Mouse (Mus musculus) heart, adult 2 months (tissue): Measurements from ENCODE around the gene Zfp119b. TPM values are rescaled to one million over a fixed set of nuclear protein-coding genes. Genes with fewer than 3 reads are reported as not detected.

Source experiments
- DNase-seq, 2 experiments: peaks; one replicate each; pipeline ENCODE4 v3.0.0; 2021
- H3K27ac ChIP-seq: fragments of 200-600 bp; 2 replicates; pipeline ENCODE4 v1.8.1; 2022
- H3K27me3 ChIP-seq: fragments of 200-500 bp; 2 replicates; pipeline ENCODE4 v1.6.1; 2012; ENCODE audit warnings: mild to moderate bottlenecking, low read length, inconsistent platforms, mixed read lengths; ENCODE audit not compliant: control insufficient read depth, insufficient read depth
- H3K36me3 ChIP-seq: fragments of 200-500 bp; 2 replicates; pipeline ENCODE4 v1.6.1; 2012; ENCODE audit warnings: low read length, inconsistent platforms; ENCODE audit not compliant: control insufficient read depth, insufficient read depth
- H3K4me1 ChIP-seq: fragments of 200-500 bp; 2 replicates; pipeline ENCODE4 v1.6.1; 2011; ENCODE audit warnings: low read length; ENCODE audit not compliant: control insufficient read depth, insufficient read depth
- H3K4me3 ChIP-seq: fragments of 200-600 bp; 2 replicates; pipeline ENCODE4 v1.8.1; 2022
- H3K79me2 ChIP-seq: fragments of 200-500 bp; replicated peaks from 2 replicates; pipeline ENCODE4 v1.6.1; 2012; ENCODE audit warnings: mild to moderate bottlenecking, inconsistent platforms, low read length, moderate library complexity, mixed read lengths; ENCODE audit not compliant: control insufficient read depth, insufficient read depth
- H3K9ac ChIP-seq: fragments of 200-500 bp; 2 replicates; pipeline ENCODE4 v1.6.1; 2012; ENCODE audit warnings: low read depth, mild to moderate bottlenecking, control low read depth, inconsistent platforms, low read length, mixed read lengths
- CTCF ChIP-seq: fragments of 200-600 bp; IDR thresholded peaks from 2 replicates; pipeline ENCODE4 v1.8.1; 2022; ENCODE audit warnings: antibody characterized with exemption, mild to moderate bottlenecking, moderate library complexity
- EP300 ChIP-seq: fragments of 200-500 bp; IDR thresholded peaks from 2 replicates; pipeline ENCODE4 v1.6.1; 2011; ENCODE audit warnings: low read depth, low read length, control low read depth; ENCODE audit not compliant: insufficient read depth
- POLR2A ChIP-seq: fragments of 200-500 bp; IDR thresholded peaks from 2 replicates; pipeline ENCODE4 v1.6.1; 2011; ENCODE audit warnings: mild to moderate bottlenecking, low read depth, low read length, control low read depth; ENCODE audit not compliant: insufficient read depth
- WGBS: fragments of 180-500 bp; shearing (Covaris S2); methylation state at CpG from one replicate; pipeline ENCODE4 v1.1.7; 2018; 5-methylcytosine and 5-hydroxymethylcytosine counted together
- intact Hi-C: fragments of 180-260 bp; cut with DNase I; formaldehyde crosslinking; loops from one replicate; pipeline ENCODE4 v1.15.1; 2025
- polyA plus RNA-seq: library from polyadenylated mRNA; depleted of rRNA; stranded (reverse); fragments of >200 nt; gene quantifications from 2 replicates; pipeline ENCODE4 v1.2.3, GENCODE M21; 2012
- total RNA-seq, 2 experiments: library from RNA; stranded (reverse); gene quantifications; 2 replicates each; pipeline ENCODE4 v1.2.3; 2021

The Zfp119b gene
- total and polyA plus RNA-seq, 3 experiments, result 0.49 to 3.9 (median 2.5) TPM

DNA sequence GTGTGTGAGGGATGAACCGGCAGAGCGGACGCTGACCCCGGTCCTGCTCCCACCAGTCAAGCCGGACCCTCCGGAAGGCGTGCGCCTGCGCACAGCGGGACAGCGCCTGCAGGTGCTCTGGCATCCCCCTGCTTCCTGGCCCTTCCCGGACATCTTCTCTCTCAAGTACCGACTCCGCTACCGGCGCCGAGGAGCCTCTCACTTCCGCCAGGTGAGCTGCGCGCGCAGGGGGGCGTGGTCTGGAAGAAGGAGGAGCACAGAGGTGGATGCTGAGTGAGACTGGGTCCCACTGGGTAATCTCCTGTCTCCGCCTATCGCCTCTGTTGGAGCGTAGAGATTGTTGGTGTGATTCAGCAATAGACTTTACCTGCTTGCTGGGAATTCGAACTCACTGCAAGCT is 6.8 kb upstream of the Zfp119b start:
- Histone ChIP-seq H3K79me2 (no peaks in the 10 kb centered on the region), H3K4me1 (peaks cover 4% of the 10 kb centered on the region), H3K27ac (no peak overlapping the region), H3K4me3 (0 out of 2 replicates have a peak overlapping the region, but pooled peaks have one; percentile 8), H3K36me3 (no peaks in the 10 kb centered on the region), H3K27me3 (no peaks in the 10 kb centered on the region), H3K9ac (no peak overlapping the region)
- TF ChIP-seq POLR2A, result no peak
- no peak for TF ChIP-seq CTCF
- TF ChIP-seq EP300, result no peak
- intact Hi-C loops, result loop anchor here (5.0 to 10.0 kb wide), 3 partner anchors 81 to 299 kb away; partner anchors contain the start of genes Fem1a, Pot1b and Sh3gl1
- 5% methylated on average over 26 of the region's 26 CpGs for WGBS
- peak; percentile 39 to 43 for DNase-seq

DNA sequence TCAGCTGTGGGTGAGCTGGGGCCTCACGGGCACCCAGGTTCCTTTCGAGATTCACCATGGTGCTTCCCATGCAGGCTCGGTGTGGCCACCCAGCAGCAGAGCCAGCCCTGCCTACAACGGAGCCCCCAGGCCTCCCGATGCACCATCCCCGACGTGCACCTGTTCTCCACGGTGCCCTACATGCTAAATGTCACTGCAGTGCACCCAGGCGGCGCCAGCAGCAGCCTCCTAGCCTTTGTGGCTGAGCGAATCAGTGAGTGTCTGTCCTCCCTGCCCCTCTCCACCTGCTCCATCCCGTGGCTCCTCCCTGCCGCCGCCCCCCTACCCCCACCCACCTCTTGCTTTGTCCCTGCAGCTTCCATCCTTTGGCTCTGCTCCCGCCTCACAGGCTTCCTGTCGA is 4.9 kb upstream of the Zfp119b start:
- intact Hi-C loops, result loop anchor here (10.0 kb wide), 1 partner anchor 301 kb away; the partner anchor contains the start of gene Fem1a
- peak in 1 of 2 experiments; percentile 15 for DNase-seq
- no peaks in the 10 kb centered on the region for H3K36me3 ChIP-seq
- no peak overlapping the region for H3K9ac ChIP-seq
- no peaks in the 10 kb centered on the region for H3K79me2 ChIP-seq
- H3K27me3 ChIP-seq, result no peaks in the 10 kb centered on the region
- peaks cover 2% of the 10 kb centered on the region; the same call in 1 of the 2 replicates for H3K4me1 ChIP-seq
- H3K27ac ChIP-seq, result no peak overlapping the region
- 34% methylated on average over 16 of the region's 16 CpGs for WGBS
- H3K4me3 ChIP-seq, result no peak overlapping the region
- TF ChIP-seq CTCF, result no peak
- TF ChIP-seq POLR2A, result no peak

DNA sequence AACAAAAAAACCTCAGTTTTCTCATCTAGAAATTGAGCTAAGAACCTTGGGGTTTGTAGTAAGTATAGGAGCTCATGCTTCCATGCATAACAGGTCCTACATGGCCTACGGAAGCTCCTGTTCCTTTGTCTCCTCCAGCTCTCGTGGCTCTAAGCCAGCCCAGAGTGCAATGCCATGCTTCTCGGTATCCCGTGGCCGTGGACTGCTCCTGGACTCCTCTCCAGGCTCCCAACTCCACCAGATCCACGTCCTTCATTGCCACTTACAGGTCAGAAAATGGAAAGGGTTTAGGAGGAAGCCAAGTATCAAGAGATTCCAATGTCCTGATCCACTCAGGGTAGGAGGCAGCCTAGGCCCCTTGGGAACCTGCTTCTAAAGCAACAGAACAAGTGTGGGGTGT is 4.5 kb upstream of the Zfp119b start:
- H3K4me3 ChIP-seq, result no peak overlapping the region
- no peak for DNase-seq
- no peak overlapping the region for H3K27ac ChIP-seq
- H3K79me2 ChIP-seq, result no peaks in the 10 kb centered on the region
- H3K4me1 ChIP-seq, result peaks cover 2% of the 10 kb centered on the region; the same call in 1 of the 2 replicates
- no peak for TF ChIP-seq CTCF
- no peak for TF ChIP-seq EP300
- no peaks in the 10 kb centered on the region for H3K36me3 ChIP-seq
- intact Hi-C loops, result loop anchor here (10.0 kb wide), 1 partner anchor 301 kb away; the partner anchor contains the start of gene Fem1a
- 61% methylated on average over 6 of the region's 6 CpGs for WGBS
- H3K9ac ChIP-seq, result no peak overlapping the region
- H3K27me3 ChIP-seq, result no peaks in the 10 kb centered on the region

DNA sequence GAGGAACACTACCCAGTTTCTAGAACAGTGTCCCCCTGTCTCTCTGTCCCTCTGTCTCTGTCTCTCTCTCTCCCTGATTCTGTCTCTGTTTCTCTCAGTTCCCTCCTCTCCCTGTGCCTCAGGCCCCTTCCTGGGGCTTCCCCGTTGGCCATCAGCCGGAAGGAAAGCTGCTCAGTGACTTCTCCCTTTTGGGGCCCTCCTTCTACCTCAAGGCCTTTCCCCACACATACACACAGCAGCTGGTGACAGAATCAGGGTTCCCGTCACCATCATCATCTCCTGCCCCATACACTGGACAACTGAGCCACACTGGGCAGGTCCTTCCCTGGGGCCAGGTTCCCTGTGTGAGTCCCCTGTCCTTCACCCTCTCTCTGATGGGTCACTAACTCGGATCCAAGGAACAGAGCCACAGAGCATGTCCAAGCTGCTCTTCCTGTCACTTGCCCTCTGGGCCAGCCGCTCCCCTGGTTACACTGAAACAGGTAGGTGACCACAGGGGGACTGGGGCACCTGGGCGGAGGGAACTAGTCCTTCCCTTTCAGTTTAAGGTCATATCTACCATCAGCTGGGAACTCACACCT is 3.2 kb upstream of the Zfp119b start, which contains the start of gene Ebi3:
Gene Ebi3, plus strand, starts transcription at position 194 of the 581 bp plus-strand sequence.
- 68% methylated on average over 6 of the region's 6 CpGs for WGBS
- Histone ChIP-seq H3K27me3 (no peaks in the 10 kb centered on the region), H3K9ac (no peak within 1 kb of the TSS), H3K79me2 (no peaks in the 10 kb centered on the region), H3K4me3 (no peak within 1 kb of the TSS), H3K27ac (no peak within 1 kb of the TSS), H3K36me3 (no peaks in the 10 kb centered on the region), H3K4me1 (no peaks in the 10 kb centered on the region; the same call in 1 of the 2 replicates)
- intact Hi-C loops, result loop anchor here (10.0 kb wide), 1 partner anchor 302 kb away; the partner anchor contains the start of gene Fem1a
- no peak for TF ChIP-seq CTCF
- TF ChIP-seq EP300, result no peak
- no peak for TF ChIP-seq POLR2A
- peak; percentile 23 to 47 for DNase-seq

DNA sequence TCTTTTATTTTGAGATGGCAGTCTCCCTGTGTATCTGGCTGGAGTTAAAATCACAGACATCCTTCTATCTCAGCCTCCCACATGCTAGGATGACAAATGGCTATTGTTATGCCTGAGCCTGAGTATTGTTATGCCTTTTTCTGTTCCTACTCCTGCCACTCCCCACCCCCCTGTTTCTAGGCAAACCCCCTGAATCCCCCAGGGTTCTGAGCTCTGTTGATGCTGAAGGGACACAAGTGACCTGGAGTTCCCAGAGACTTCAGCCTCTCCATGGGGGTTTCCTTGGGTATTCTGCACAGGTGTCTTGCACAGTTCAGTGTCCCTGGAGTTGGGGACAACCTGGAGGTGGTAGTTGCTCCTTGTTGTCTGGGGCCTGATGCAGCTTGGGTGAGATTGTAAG is 2.7 kb upstream of the Zfp119b start:
- H3K36me3 ChIP-seq, result no peaks in the 10 kb centered on the region
- no peak overlapping the region for H3K4me3 ChIP-seq
- no peaks in the 10 kb centered on the region for H3K27me3 ChIP-seq
- no peak overlapping the region for H3K9ac ChIP-seq
- TF ChIP-seq POLR2A, result no peak
- no peak for TF ChIP-seq CTCF
- no peak for TF ChIP-seq EP300
- no peaks in the 10 kb centered on the region for H3K4me1 ChIP-seq
- intact Hi-C loops, result loop anchor here (10.0 kb wide), 1 partner anchor 303 kb away; the partner anchor contains the start of gene Fem1a
- no peaks in the 10 kb centered on the region for H3K79me2 ChIP-seq
- H3K27ac ChIP-seq, result no peak overlapping the region
- no peak for DNase-seq

DNA sequence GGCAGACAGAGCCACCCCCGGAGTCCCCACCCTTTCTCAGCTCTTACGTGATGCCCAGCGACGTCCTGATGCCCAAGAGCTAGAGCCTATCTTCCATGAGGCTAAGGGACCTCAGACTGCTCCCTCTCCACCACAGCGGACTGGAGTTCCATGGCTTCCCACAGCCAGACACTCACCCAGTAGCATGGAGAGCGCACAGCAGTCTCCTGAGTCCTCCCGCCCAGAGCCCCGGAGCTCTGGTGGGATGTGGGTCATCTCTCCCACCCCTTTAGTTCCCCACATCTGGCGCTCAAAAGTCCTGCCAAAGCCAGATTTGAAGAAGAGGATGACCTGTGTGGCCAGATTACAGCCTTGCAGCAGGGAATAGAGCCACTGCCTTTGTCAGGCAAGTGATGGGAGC is 1.3 kb upstream of the Zfp119b start:
- H3K27ac ChIP-seq, result no peak overlapping the region
- DNase-seq, result no peak
- no peaks in the 10 kb centered on the region for H3K79me2 ChIP-seq
- intact Hi-C loops, result loop anchor here (10.0 kb wide), 1 partner anchor 304 kb away; the partner anchor contains the start of gene Fem1a
- H3K36me3 ChIP-seq, result no peaks in the 10 kb centered on the region
- H3K4me1 ChIP-seq, result no peaks in the 10 kb centered on the region
- no peaks in the 10 kb centered on the region for H3K27me3 ChIP-seq
- 67% methylated on average over 9 of the region's 9 CpGs for WGBS
- no peak overlapping the region for H3K9ac ChIP-seq
- H3K4me3 ChIP-seq, result no peak overlapping the region
- TF ChIP-seq EP300 (no peak), CTCF (no peak), POLR2A (no peak)
